ENCODE assay signal across 8 mouse cellular contexts in the genomic region with DNA sequence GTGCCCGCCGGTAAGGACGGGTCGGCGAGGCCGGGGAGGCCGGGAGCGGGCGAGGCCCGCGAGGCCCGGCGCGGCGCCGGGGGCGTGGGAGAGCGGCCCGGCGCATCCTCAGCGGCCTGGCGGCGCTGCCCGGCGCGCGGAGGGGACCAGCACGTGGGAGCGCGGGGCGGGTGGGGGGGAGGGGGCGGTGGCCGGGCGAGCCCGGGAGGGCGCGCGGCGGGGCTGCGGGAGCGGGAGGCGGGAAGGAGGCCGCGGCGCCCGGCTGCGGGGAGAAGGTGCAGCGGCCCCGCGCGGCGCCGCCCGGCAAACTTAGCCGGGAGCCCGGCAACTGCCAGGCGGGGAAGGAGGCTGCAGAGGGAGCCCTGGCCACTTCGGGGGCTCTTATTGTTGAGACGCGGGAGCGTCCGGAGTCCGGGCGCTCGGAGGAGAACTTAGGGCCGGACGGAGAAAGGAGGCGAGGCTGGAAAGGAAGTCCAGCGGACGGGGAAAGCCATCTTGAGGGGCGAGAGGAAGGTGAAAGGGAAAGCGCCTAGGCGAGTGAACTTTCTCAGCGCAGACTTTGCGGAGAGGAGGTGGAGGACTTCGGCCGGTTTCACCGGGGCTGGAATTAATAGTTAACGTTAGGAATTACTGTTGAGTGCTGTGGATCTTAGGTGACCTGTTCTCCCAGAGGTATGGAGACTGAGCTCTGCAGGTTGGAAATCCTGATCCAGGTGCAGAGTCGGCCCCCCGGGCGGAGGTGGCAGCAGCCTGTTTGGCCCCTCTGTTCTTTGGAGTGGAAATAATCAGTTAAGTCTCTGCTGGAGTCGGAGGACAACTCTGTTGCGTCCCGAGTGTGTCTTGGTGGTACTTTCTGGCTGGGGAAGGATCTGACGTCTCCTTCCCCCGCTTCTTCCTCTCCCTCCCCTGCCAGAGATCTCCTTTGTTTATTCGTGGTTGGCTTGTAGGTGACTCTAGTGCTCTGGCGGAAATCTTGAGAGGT. TPM values are rescaled to one million over a fixed set of nuclear protein-coding genes. Genes with fewer than 3 reads are reported as not detected.
DNase-seq lines count a peak whose midpoint lies in the region; ATAC-seq and TF ChIP-seq lines count a peak whose summit lies in the region.

No protein-coding gene starts in this region.

- DNase-seq in ES-E14 (ENCODE audit: low read depth, low spot score), result peak; percentile 20
- DNase-seq in c-Kit-positive CD71-positive TER-119-positive erythroid progenitor cells, embryonic 14.5 days (ENCODE audit: low spot score), result peak; percentile 48
- peak; percentile 48 to 71 for DNase-seq in heart, postnatal 36 days
- peak; percentile 11 to 15 for DNase-seq in layer of hippocampus, adult 8-10 months (ENCODE audit: low spot score in 2 of 2)
- DNase-seq in lung, postnatal 10 days, result peak; percentile 52
- peak; percentile 42 for DNase-seq in ovary, postnatal 14 days (ENCODE audit: low spot score)
- peak; percentile 76 for DNase-seq in thymus, postnatal 14 days

- peaks cover 2% of the 10 kb centered on the region; the same call in 1 of the 2 replicates for H3K36me3 ChIP-seq in ES-E14 (ENCODE audit: control insufficient read depth, insufficient read depth, low read length, poor library complexity, severe bottlenecking)
- H3K36me3 ChIP-seq in forebrain, embryonic 15.5 days, result peaks cover 18% of the 10 kb centered on the region; the same call in 1 of the 2 replicates

- peak; percentile 71 for ATAC-seq in forebrain, embryonic 15.5 days (replicated peaks)

- WGBS in forebrain, embryonic 15.5 days, result 1% methylated on average over 78 of the region's 89 CpGs

- H3K9me3 ChIP-seq in ES-E14 (ENCODE audit: control insufficient read depth, insufficient read depth, low read depth, low read length), result no peaks in the 10 kb centered on the region
- no peaks in the 10 kb centered on the region for H3K9me3 ChIP-seq in forebrain, embryonic 15.5 days

- H3K27me3 ChIP-seq in forebrain, embryonic 15.5 days, result no peaks in the 10 kb centered on the region

- in situ Hi-C loops in ES-E14 (cut with MboI; ENCODE audit: low sequenced_read_pairs in 2 of 2, unreplicated experiment in 2 of 2), result no loop called here

- intact Hi-C loops in heart, postnatal 36 days (cut with DNase I), result loop anchor here (2.0 to 10.0 kb wide), 3 partner anchors 13 to 301 kb away; no protein-coding TSS in a partner anchor

- peak overlapping the region; percentile 81 for H3K4me2 ChIP-seq in forebrain, embryonic 15.5 days (replicated peaks)

- H3K4me3 ChIP-seq in ES-E14 (ENCODE audit: insufficient read depth in 1 of 2, low read depth in 1 of 2, low read length in 2 of 2, poor library complexity in 1 of 2, severe bottlenecking in 1 of 2), result peak overlapping the region; percentile 90 to 99
- peak overlapping the region; percentile 89 for H3K4me3 ChIP-seq in forebrain, embryonic 15.5 days

- H3K27ac ChIP-seq in ES-E14 (ENCODE audit: insufficient read depth, low read depth, low read length, poor library complexity, severe bottlenecking), result peak overlapping the region; percentile 86
- peak overlapping the region; percentile 91 for H3K27ac ChIP-seq in forebrain, embryonic 15.5 days (replicated peaks)

- H3K4me1 ChIP-seq in ES-E14 (ENCODE audit: control insufficient read depth in 2 of 2, insufficient read depth in 2 of 2, low read length in 2 of 2, poor library complexity in 1 of 2), result peaks cover 0 to 2% of the 10 kb centered on the region in 2 experiments; a peak in 1 of 4 replicates
- H3K4me1 ChIP-seq in forebrain, embryonic 15.5 days, result peaks cover 38% of the 10 kb centered on the region

- peak overlapping the region; percentile 94 for H3K9ac ChIP-seq in ES-E14 (ENCODE audit: insufficient read depth, low read depth, low read length, poor library complexity, severe bottlenecking)
- peak overlapping the region; percentile 91 for H3K9ac ChIP-seq in forebrain, embryonic 15.5 days (replicated peaks)

TF ChIP-seq in ES-E14, 5 proteins besides CTCF, POLR2A, EP300 and RAD21:
- TF ChIP-seq MAFK (IDR thresholded peaks at IDR 0.05; ENCODE audit: insufficient read depth, low read depth, low read length) (no peak), HCFC1 (IDR thresholded peaks at IDR 0.05; ENCODE audit: borderline replicate concordance, insufficient read depth, low read length) (no peak), ZC3H11A (IDR thresholded peaks at IDR 0.05; ENCODE audit: borderline replicate concordance, low read depth, low read length) (no peak), ZNF384 (IDR thresholded peaks at IDR 0.05; ENCODE audit: low read depth, low read length) (no peak), CHD2 (IDR thresholded peaks at IDR 0.05; ENCODE audit: low read depth, low read length) (no peak)
TF ChIP-seq in ES-E14: peak in this region for 0.

RNA-seq across cellular contexts. Expression of a gene that starts 0.8 kb away (rescaled TPM):
- 34.8 and 39.8 TPM in 2 replicates for total RNA-seq in ES-E14 (2012; rRNA removed)
- polyA plus RNA-seq in forebrain, embryonic 15.5 days (2015; fragmentation: Nextera tagmentation; extraction: Ambion mirVana), result 23.4 and 26.6 TPM in 2 replicates
- 10 to 100 TPM; 20.6 to 20.8 TPM for total RNA-seq in heart, postnatal 36 days (2021)
- 10 to 100 TPM; 21.7 to 28.1 (median 25.8) TPM for total RNA-seq in layer of hippocampus, adult 8-10 months (2022)

Comparison
In these comparisons a context has a peak if more than half of its experiments do, and no peak if none do; other contexts are left out.
1. Peak in every context shown above with its lines: DNase-seq, ATAC-seq, H3K4me3 ChIP-seq and H3K27ac ChIP-seq.
2. DNase-seq: peak in every context shown above with its lines; median percentile 76 in thymus, postnatal 14 days; 60 in heart, postnatal 36 days; 52 in lung, postnatal 10 days; 48 in c-Kit-positive CD71-positive TER-119-positive erythroid progenitor cells, embryonic 14.5 days; 42 in ovary, postnatal 14 days; 20 in ES-E14; 13 in layer of hippocampus, adult 8-10 months.